Mouse (Mus musculus) kidney, postnatal 4 days (tissue): Measurements from ENCODE around the gene Fam193b.

ENCODE experiments used
- DNase-seq, 2 experiments: peaks; one replicate each; pipeline ENCODE4 v3.0.0; 2021; ENCODE audit warnings: mixed read lengths in 2 of 2

The Fam193b gene

GRCm38 (mm10) chr13:55525733-55526553 is 45.0 kb downstream of the Fam193b start:
- DNase-seq: no peak

GRCm38 (mm10) chr13:55523951-55524600 is 46.8 kb downstream of the Fam193b start:
- DNase-seq: no peak

- DNase-seq: peak; percentile 66 to 82
Observed at GRCm38 (mm10) chr13:55523278-55523677, 47.6 kb downstream of the Fam193b start.

- peak in 1 of 2 experiments; percentile 25 for DNase-seq
Observed at GRCm38 (mm10) chr13:55522730-55523129, 48.2 kb downstream of the Fam193b start.

GRCm38 (mm10) chr13:55519606-55520005 is 51.3 kb downstream of the Fam193b start:
- no peak for DNase-seq

- peak; percentile 94 for DNase-seq
Observed at GRCm38 (mm10) chr13:55516955-55517354, 54.0 kb downstream of the Fam193b start.

GRCm38 (mm10) chr13:55513828-55514227 is 57.1 kb downstream of the Fam193b start:
- no peak for DNase-seq

- peak; percentile 95 to 96 for DNase-seq
Observed at GRCm38 (mm10) chr13:55513111-55513748, 57.7 kb downstream of the Fam193b start, which contains the start of gene Pdlim7. Pdlim7 (minus strand) TSS chr13:55513676.

GRCm38 (mm10) chr13:55512379-55513031 is 58.4 kb downstream of the Fam193b start:
- peak; percentile 72 to 84 for DNase-seq

- no peak for DNase-seq
Observed at GRCm38 (mm10) chr13:55511492-55511861, 59.4 kb downstream of the Fam193b start.

- peak; percentile 82 to 90 for DNase-seq
Observed at GRCm38 (mm10) chr13:55510668-55511491, 60.0 kb downstream of the Fam193b start.

- no peak for DNase-seq
Observed at GRCm38 (mm10) chr13:55510332-55510667, 60.6 kb downstream of the Fam193b start.

GRCm38 (mm10) chr13:55508531-55508930 is 62.4 kb downstream of the Fam193b start:
- no peak for DNase-seq

- no peak for DNase-seq
Observed at GRCm38 (mm10) chr13:55507877-55508276, 63.0 kb downstream of the Fam193b start.

- no peak for DNase-seq
Observed at GRCm38 (mm10) chr13:55506697-55507096, 64.2 kb downstream of the Fam193b start.

GRCm38 (mm10) chr13:55505810-55506209 is 65.1 kb downstream of the Fam193b start:
- no peak for DNase-seq

GRCm38 (mm10) chr13:55504390-55504789 is 66.5 kb downstream of the Fam193b start:
- no peak for DNase-seq

- DNase-seq: no peak
Observed at GRCm38 (mm10) chr13:55502405-55502804, 68.5 kb downstream of the Fam193b start.

GRCm38 (mm10) chr13:55500575-55500974 is 70.3 kb downstream of the Fam193b start:
- DNase-seq: no peak

- DNase-seq: no peak
Observed at GRCm38 (mm10) chr13:55498906-55499305, 72.0 kb downstream of the Fam193b start.

- DNase-seq: no peak
Observed at GRCm38 (mm10) chr13:55496661-55497060, 74.3 kb downstream of the Fam193b start.

GRCm38 (mm10) chr13:55495702-55496101 is 75.2 kb downstream of the Fam193b start:
- DNase-seq: no peak
